Mouse (Mus musculus): ENCODE data around the gene Dlst.

GRCm38 (mm10) chr12:85181475-85182344 lies 71.1 kb downstream of the Dlst start:
- no peak for TF ChIP-seq ZKSCAN1 (IDR thresholded peaks at IDR 0.05; ENCODE audit: low read depth, low read length)
- TF ChIP-seq POLR2A (IDR thresholded peaks at IDR 0.05; ENCODE audit: control insufficient read depth in 1 of 2, insufficient read depth in 1 of 2, low read depth in 1 of 2, low read length in 2 of 2, poor library complexity in 1 of 2) = no peak
- no peak for TF ChIP-seq MAX (IDR thresholded peaks at IDR 0.05; ENCODE audit: low read length)
- TF ChIP-seq RCOR1 (IDR thresholded peaks at IDR 0.05; ENCODE audit: low read depth, low read length) = no peak
- no peak for TF ChIP-seq NELFE (IDR thresholded peaks at IDR 0.05; ENCODE audit: low read depth, low read length)
- no peak for TF ChIP-seq EP300 (IDR thresholded peaks at IDR 0.05; ENCODE audit: low read depth in 1 of 2, low read length in 2 of 2)
- TF ChIP-seq NRF1 (IDR thresholded peaks at IDR 0.05; ENCODE audit: insufficient read depth, low read depth, low read length, poor library complexity, severe bottlenecking) = no peak
